Mouse (Mus musculus): ENCODE measurements at regions not wholly inside any gene's neighbourhood (a gene's known extent, or its start where the extent isn't known, plus 50 kb on each side); places are given as distances from the start of the nearest gene placed in this dataset.
A peak's percentile ranks its signal among the peaks of the same experiment; 100 is the strongest.
"Not testable (repeated sequence)": the region's sequence is repeated elsewhere in the genome, so short reads cannot be mapped to it uniquely, and the experiment has no call there.

- no peak overlapping the region for H3K4me3 ChIP-seq
- ATAC-seq (ENCODE audit: low FRiP score) = no peak
- H3K27ac ChIP-seq = no peak overlapping the region
- 45% methylated on average over 15 of the region's 15 CpGs for WGBS
- no peak overlapping the region for H3K9ac ChIP-seq
- peaks cover 34% of the 10 kb centered on the region for H3K4me1 ChIP-seq
- H3K36me3 ChIP-seq = no peaks in the 10 kb centered on the region
- H3K27me3 ChIP-seq = peaks cover 10% of the 10 kb centered on the region
- no peak overlapping the region for H3K4me2 ChIP-seq (replicated peaks)
- H3K9me3 ChIP-seq (replicated peaks) = no peaks in the 10 kb centered on the region
These were observed 152.6 kb upstream of the Pou3f3 start for GRCm38 (mm10) chr1:42542846-42543549.

- ATAC-seq (ENCODE audit: low FRiP score) = no peak
- H3K4me1 ChIP-seq = 0 out of 2 replicates have a peak, but pooled peaks cover 2% of the 10 kb centered on the region
- no peak overlapping the region for H3K4me3 ChIP-seq
- peaks cover 10% of the 10 kb centered on the region for H3K27me3 ChIP-seq
- 88% methylated on average over 3 of the region's 3 CpGs for WGBS
- no peak overlapping the region for H3K27ac ChIP-seq
- H3K4me2 ChIP-seq (replicated peaks) = no peak overlapping the region
- H3K36me3 ChIP-seq = no peaks in the 10 kb centered on the region
- H3K9ac ChIP-seq = no peak overlapping the region
- H3K9me3 ChIP-seq (replicated peaks) = no peaks in the 10 kb centered on the region
These were observed 148.7 kb upstream of the Pou3f3 start for GRCm38 (mm10) chr1:42546879-42547278.

- Histone ChIP-seq H3K4me1 (no peaks in the 10 kb centered on the region), H3K9ac (no peak overlapping the region), H3K27me3 (no peaks in the 10 kb centered on the region), H3K4me2 (replicated peaks) (no peak overlapping the region), H3K9me3 (replicated peaks) (no peaks in the 10 kb centered on the region), H3K27ac (no peak overlapping the region), H3K4me3 (no peak overlapping the region), H3K36me3 (no peaks in the 10 kb centered on the region)
- 81% methylated on average over 2 of the region's 2 CpGs for WGBS
- ATAC-seq (ENCODE audit: low FRiP score) = no peak
These were observed 138.3 kb upstream of the Pou3f3 start for GRCm38 (mm10) chr1:42557301-42557700.

- H3K27ac ChIP-seq = no peak overlapping the region
- H3K9ac ChIP-seq = no peak overlapping the region
- 85% methylated on average over 6 of the region's 6 CpGs for WGBS
- no peaks in the 10 kb centered on the region for H3K4me1 ChIP-seq
- no peak overlapping the region for H3K4me3 ChIP-seq
- no peak for ATAC-seq (ENCODE audit: low FRiP score)
- no peaks in the 10 kb centered on the region for H3K36me3 ChIP-seq
- no peaks in the 10 kb centered on the region for H3K27me3 ChIP-seq
- H3K9me3 ChIP-seq (replicated peaks) = no peaks in the 10 kb centered on the region
- H3K4me2 ChIP-seq (replicated peaks) = no peak overlapping the region
These were observed 127.9 kb upstream of the Pou3f3 start for GRCm38 (mm10) chr1:42567640-42568039.

GRCm38 (mm10) chr1:42585191-42585590 is 110.4 kb upstream of the Pou3f3 start:
- H3K9ac ChIP-seq = no peak overlapping the region
- no peaks in the 10 kb centered on the region for H3K36me3 ChIP-seq
- 87% methylated on average over 3 of the region's 3 CpGs for WGBS
- H3K27ac ChIP-seq = no peak overlapping the region
- H3K4me1 ChIP-seq = 0 out of 2 replicates have a peak, but pooled peaks cover 3% of the 10 kb centered on the region
- ATAC-seq (ENCODE audit: low FRiP score) = no peak
- no peaks in the 10 kb centered on the region for H3K27me3 ChIP-seq
- H3K9me3 ChIP-seq (replicated peaks) = no peaks in the 10 kb centered on the region
- H3K4me2 ChIP-seq (replicated peaks) = no peak overlapping the region
- no peak overlapping the region for H3K4me3 ChIP-seq

GRCm38 (mm10) chr1:42588499-42588898 is 107.1 kb upstream of the Pou3f3 start:
- no peak overlapping the region for H3K4me3 ChIP-seq
- no peaks in the 10 kb centered on the region for H3K9me3 ChIP-seq (replicated peaks)
- H3K4me2 ChIP-seq (replicated peaks) = no peak overlapping the region
- no peaks in the 10 kb centered on the region for H3K27me3 ChIP-seq
- no peak overlapping the region for H3K9ac ChIP-seq
- no peaks in the 10 kb centered on the region for H3K36me3 ChIP-seq
- no peak for ATAC-seq (ENCODE audit: low FRiP score)
- 46% methylated on average over 10 of the region's 10 CpGs for WGBS
- H3K27ac ChIP-seq = no peak overlapping the region
- H3K4me1 ChIP-seq = 0 out of 2 replicates have a peak, but pooled peaks cover 3% of the 10 kb centered on the region

GRCm38 (mm10) chr1:42589442-42589841 is 106.1 kb upstream of the Pou3f3 start:
- 50% methylated on average over 7 of the region's 7 CpGs for WGBS
- H3K9me3 ChIP-seq (replicated peaks) = no peaks in the 10 kb centered on the region
- no peak overlapping the region for H3K4me3 ChIP-seq
- H3K4me1 ChIP-seq = 0 out of 2 replicates have a peak, but pooled peaks cover 3% of the 10 kb centered on the region
- H3K36me3 ChIP-seq = no peaks in the 10 kb centered on the region
- no peak overlapping the region for H3K4me2 ChIP-seq (replicated peaks)
- H3K27me3 ChIP-seq = no peaks in the 10 kb centered on the region
- H3K27ac ChIP-seq = no peak overlapping the region
- ATAC-seq (ENCODE audit: low FRiP score) = no peak
- H3K9ac ChIP-seq = no peak overlapping the region

GRCm38 (mm10) chr1:42591855-42592254 is 103.7 kb upstream of the Pou3f3 start:
- H3K4me3 ChIP-seq = no peak overlapping the region
- no peak for ATAC-seq (ENCODE audit: low FRiP score)

GRCm38 (mm10) chr1:42597065-42597464 is 98.5 kb upstream of the Pou3f3 start:
- H3K27ac ChIP-seq = no peak overlapping the region
- no peak for ATAC-seq (ENCODE audit: low FRiP score)
- no peaks in the 10 kb centered on the region for H3K27me3 ChIP-seq
- no peak overlapping the region for H3K9ac ChIP-seq
- no peaks in the 10 kb centered on the region for H3K36me3 ChIP-seq
- no peaks in the 10 kb centered on the region for H3K4me1 ChIP-seq
- no peak overlapping the region for H3K4me2 ChIP-seq (replicated peaks)
- WGBS = 57% methylated on average over 4 of the region's 4 CpGs
- H3K9me3 ChIP-seq (replicated peaks) = no peaks in the 10 kb centered on the region
- no peak overlapping the region for H3K4me3 ChIP-seq

More at GRCm38 (mm10) chr1:42591855-42592254, 103.7 kb upstream of the Pou3f3 start:
- Histone ChIP-seq H3K4me1 (0 out of 2 replicates have a peak, but pooled peaks cover 3% of the 10 kb centered on the region), H3K27me3 (no peaks in the 10 kb centered on the region), H3K27ac (no peak overlapping the region), H3K9ac (no peak overlapping the region), H3K36me3 (no peaks in the 10 kb centered on the region), H3K4me2 (replicated peaks) (no peak overlapping the region), H3K9me3 (replicated peaks) (no peaks in the 10 kb centered on the region)
- WGBS = 92% methylated on average over 1 of the region's 1 CpGs

- Histone ChIP-seq H3K4me2 (replicated peaks) (no peak overlapping the region), H3K4me3 (no peak overlapping the region), H3K9me3 (replicated peaks) (no peaks in the 10 kb centered on the region), H3K4me1 (no peaks in the 10 kb centered on the region), H3K36me3 (no peaks in the 10 kb centered on the region), H3K9ac (no peak overlapping the region), H3K27me3 (no peaks in the 10 kb centered on the region), H3K27ac (no peak overlapping the region)
- ATAC-seq (ENCODE audit: low FRiP score) = no peak
- 86% methylated on average over 6 of the region's 6 CpGs for WGBS
These were observed 96.3 kb upstream of the Pou3f3 start for GRCm38 (mm10) chr1:42599238-42599637.

- H3K27ac ChIP-seq = no peak overlapping the region
- H3K9ac ChIP-seq = no peak overlapping the region
- no peak overlapping the region for H3K4me2 ChIP-seq (replicated peaks)
- H3K4me3 ChIP-seq = no peak overlapping the region
- H3K9me3 ChIP-seq (replicated peaks) = no peaks in the 10 kb centered on the region
- H3K4me1 ChIP-seq = peaks cover 3% of the 10 kb centered on the region; the same call in 1 of the 2 replicates
- ATAC-seq (ENCODE audit: low FRiP score) = no peak
- H3K27me3 ChIP-seq = no peaks in the 10 kb centered on the region
- no peaks in the 10 kb centered on the region for H3K36me3 ChIP-seq
- 70% methylated on average over 7 of the region's 7 CpGs for WGBS
These were observed 89.3 kb upstream of the Pou3f3 start for GRCm38 (mm10) chr1:42606251-42606650.

- H3K36me3 ChIP-seq; H3K9ac ChIP-seq; H3K9me3 ChIP-seq (replicated peaks); H3K4me3 ChIP-seq; H3K27me3 ChIP-seq; H3K4me2 ChIP-seq (replicated peaks); H3K4me1 ChIP-seq; H3K27ac ChIP-seq: not testable (repeated sequence)
- ATAC-seq (ENCODE audit: low FRiP score) = peak; percentile 32; the same call in 1 of the 2 replicates
- 92% methylated on average over 4 of the region's 4 CpGs for WGBS
These were observed 88.0 kb upstream of the Pou3f3 start for GRCm38 (mm10) chr1:42607466-42608043.

- Histone ChIP-seq H3K4me3 (no peak overlapping the region), H3K27me3 (no peaks in the 10 kb centered on the region), H3K4me2 (replicated peaks) (no peak overlapping the region), H3K9ac (no peak overlapping the region), H3K4me1 (peaks cover 40% of the 10 kb centered on the region), H3K9me3 (replicated peaks) (peaks cover 7% of the 10 kb centered on the region; the same call in 1 of the 2 replicates), H3K36me3 (no peaks in the 10 kb centered on the region; the same call in 1 of the 2 replicates), H3K27ac (no peak overlapping the region)
- no peak for ATAC-seq (ENCODE audit: low FRiP score)
- 73% methylated on average over 6 of the region's 6 CpGs for WGBS
These were observed 71.8 kb upstream of the Pou3f3 start for GRCm38 (mm10) chr1:42623766-42624165.
